Mouse (Mus musculus) hindbrain, embryonic 14.5 days (tissue): ENCODE measurements around the gene Gm21970. TPM values are rescaled to one million over a fixed set of nuclear protein-coding genes. Genes with fewer than 3 reads are reported as not detected.

ENCODE experiments used
- ATAC-seq: fragments of 200-750 bp; cut with Nextera tagmentation; 2 replicates; pipeline ENCODE4 v1.8.0; 2017; ENCODE audit warnings: moderate number of reproducible peaks, mild to moderate bottlenecking, moderate TSS enrichment, moderate library complexity; ENCODE audit not compliant: low FRiP score
- DNase-seq: peaks from one replicate; pipeline ENCODE4 v3.0.0-alpha.2; 2015; ENCODE audit warnings: low spot score
- H3K27ac ChIP-seq: fragments of 300-500 bp; sonication (generic); 2 replicates; pipeline ENCODE4 v1.5.1; 2014; ENCODE audit warnings: mild to moderate bottlenecking, moderate library complexity
- H3K27me3 ChIP-seq: fragments of 300-500 bp; sonication (generic); 2 replicates; pipeline ENCODE4 v1.6.1; 2014; ENCODE audit warnings: mild to moderate bottlenecking, low read length, mixed read lengths; ENCODE audit not compliant: control insufficient read depth, insufficient read depth
- H3K36me3 ChIP-seq: fragments of 300-500 bp; sonication (generic); replicated peaks from 2 replicates; pipeline ENCODE4 v1.6.1; 2014; ENCODE audit not compliant: control insufficient read depth, insufficient read depth
- H3K4me1 ChIP-seq: fragments of 300-500 bp; sonication (generic); replicated peaks from 2 replicates; pipeline ENCODE4 v1.6.1; 2014; ENCODE audit warnings: antibody characterized with exemption, low read length, mixed read lengths; ENCODE audit not compliant: control insufficient read depth, insufficient read depth
- H3K4me2 ChIP-seq: fragments of 300-500 bp; sonication (generic); replicated peaks from 2 replicates; pipeline ENCODE4 v1.6.1; 2014; ENCODE audit warnings: mild to moderate bottlenecking, moderate library complexity
- H3K4me3 ChIP-seq: fragments of 300-500 bp; sonication (generic); replicated peaks from 2 replicates; pipeline ENCODE4 v1.5.1; 2014; ENCODE audit warnings: mild to moderate bottlenecking, low read length
- H3K9ac ChIP-seq: fragments of 300-500 bp; sonication (generic); 2 replicates; pipeline ENCODE4 v1.6.1; 2014
- H3K9me3 ChIP-seq: fragments of 300-500 bp; sonication (generic); 2 replicates; pipeline ENCODE4 v1.6.1; 2016; ENCODE audit warnings: low read length; ENCODE audit not compliant: control insufficient read depth
- WGBS: fragments of 180-500 bp; shearing (Covaris S2); extraction: QIAGEN DNeasy Blood & Tissue Kit; methylation state at CpG from one replicate; pipeline ENCODE4 v1.1.7; 2014; 5-methylcytosine and 5-hydroxymethylcytosine counted together
- polyA plus RNA-seq: library from polyadenylated mRNA; unstranded; fragments of >200 nt; fragmentation: Nextera tagmentation; extraction: Ambion mirVana; gene quantifications from 2 replicates; pipeline ENCODE4 v1.2.1, GENCODE M21; 2014

The Gm21970 gene
- polyA plus RNA-seq, 1 experiment from 2014 or later = not detected

DNA sequence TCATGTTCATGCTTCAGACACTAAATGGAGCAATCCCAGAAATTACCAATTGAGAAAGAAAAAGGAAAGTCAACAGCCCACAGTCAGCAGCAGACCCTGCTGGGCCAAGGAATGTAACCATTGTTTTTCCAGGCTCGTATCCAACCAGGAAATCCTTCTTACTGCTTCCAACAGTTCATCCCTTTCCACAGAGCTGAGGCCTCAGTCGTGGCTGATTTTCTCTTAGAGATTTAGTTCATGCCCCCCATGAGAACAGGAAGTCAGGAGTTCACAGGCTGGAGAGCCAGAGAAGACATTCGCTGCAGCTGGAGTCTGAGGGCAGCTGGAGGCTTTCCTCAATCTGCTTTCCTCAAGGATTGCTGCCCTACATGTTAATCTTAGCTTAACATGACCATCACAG, 28.0 kb upstream of the Gm21970 start:
- no peak overlapping the region for H3K27ac ChIP-seq
- H3K4me3 ChIP-seq = no peak overlapping the region
- 43% methylated on average over 3 of the region's 3 CpGs for WGBS

DNA sequence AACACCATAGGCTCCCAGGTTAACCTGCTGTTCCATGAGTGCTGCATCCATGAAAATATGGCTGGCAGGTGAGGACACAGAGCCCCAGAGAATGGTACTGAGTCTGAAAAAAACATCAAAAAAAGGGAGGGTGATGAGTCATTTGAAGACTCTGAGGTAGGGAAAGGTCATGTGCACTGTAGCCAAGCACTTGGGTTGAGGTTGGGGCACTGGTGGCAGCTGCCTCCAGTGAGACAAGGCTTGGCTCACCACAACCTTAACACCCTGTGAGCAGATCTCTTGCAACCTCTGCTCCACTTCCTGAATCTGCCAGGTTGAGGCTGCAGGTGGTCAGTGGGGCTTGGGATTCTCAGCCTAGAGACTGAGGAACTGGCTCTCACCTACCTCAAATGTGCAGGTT, 25.0 kb upstream of the Gm21970 start:
- Histone ChIP-seq H3K4me2 (no peak overlapping the region), H3K4me3 (no peak overlapping the region), H3K27me3 (no peaks in the 10 kb centered on the region), H3K9me3 (no peaks in the 10 kb centered on the region), H3K36me3 (no peaks in the 10 kb centered on the region), H3K27ac (no peak overlapping the region), H3K4me1 (no peaks in the 10 kb centered on the region), H3K9ac (no peak overlapping the region)
- ATAC-seq = no peak
- no peak for DNase-seq

More for the DNA sequence above, 28.0 kb upstream of the Gm21970 start:
- ATAC-seq = no peak
- no peak overlapping the region for H3K9ac ChIP-seq
- DNase-seq = peak; percentile 47
- no peaks in the 10 kb centered on the region for H3K9me3 ChIP-seq
- no peaks in the 10 kb centered on the region for H3K27me3 ChIP-seq
- H3K36me3 ChIP-seq = no peaks in the 10 kb centered on the region
- no peaks in the 10 kb centered on the region for H3K4me1 ChIP-seq
- no peak overlapping the region for H3K4me2 ChIP-seq

DNA sequence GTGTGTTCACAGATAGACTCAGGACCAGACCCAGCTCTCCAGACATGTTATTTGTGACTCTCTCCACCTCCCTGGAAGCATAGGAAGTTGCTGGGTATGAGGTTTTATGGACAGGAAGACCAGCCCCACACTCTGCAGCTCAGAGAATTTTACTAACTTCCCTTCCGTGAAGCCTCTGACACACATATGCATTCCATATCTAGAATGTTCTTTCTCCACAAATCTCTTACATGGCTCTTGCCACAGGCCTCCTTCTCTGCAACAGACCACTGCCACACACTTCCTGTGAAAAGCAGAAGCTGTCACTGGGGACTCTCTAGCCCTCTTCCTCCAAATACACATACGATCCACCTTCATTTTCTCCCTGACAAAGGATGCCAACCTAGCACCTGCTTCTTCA, 24.5 kb upstream of the Gm21970 start:
- ATAC-seq (no peak), DNase-seq (no peak)
- no peak overlapping the region for H3K4me3 ChIP-seq
- H3K27me3 ChIP-seq = no peaks in the 10 kb centered on the region
- no peaks in the 10 kb centered on the region for H3K9me3 ChIP-seq
- no peaks in the 10 kb centered on the region for H3K4me1 ChIP-seq
- 88% methylated on average over 2 of the region's 2 CpGs for WGBS
- H3K4me2 ChIP-seq = no peak overlapping the region
- H3K27ac ChIP-seq = no peak overlapping the region
- no peaks in the 10 kb centered on the region for H3K36me3 ChIP-seq
- H3K9ac ChIP-seq = no peak overlapping the region

DNA sequence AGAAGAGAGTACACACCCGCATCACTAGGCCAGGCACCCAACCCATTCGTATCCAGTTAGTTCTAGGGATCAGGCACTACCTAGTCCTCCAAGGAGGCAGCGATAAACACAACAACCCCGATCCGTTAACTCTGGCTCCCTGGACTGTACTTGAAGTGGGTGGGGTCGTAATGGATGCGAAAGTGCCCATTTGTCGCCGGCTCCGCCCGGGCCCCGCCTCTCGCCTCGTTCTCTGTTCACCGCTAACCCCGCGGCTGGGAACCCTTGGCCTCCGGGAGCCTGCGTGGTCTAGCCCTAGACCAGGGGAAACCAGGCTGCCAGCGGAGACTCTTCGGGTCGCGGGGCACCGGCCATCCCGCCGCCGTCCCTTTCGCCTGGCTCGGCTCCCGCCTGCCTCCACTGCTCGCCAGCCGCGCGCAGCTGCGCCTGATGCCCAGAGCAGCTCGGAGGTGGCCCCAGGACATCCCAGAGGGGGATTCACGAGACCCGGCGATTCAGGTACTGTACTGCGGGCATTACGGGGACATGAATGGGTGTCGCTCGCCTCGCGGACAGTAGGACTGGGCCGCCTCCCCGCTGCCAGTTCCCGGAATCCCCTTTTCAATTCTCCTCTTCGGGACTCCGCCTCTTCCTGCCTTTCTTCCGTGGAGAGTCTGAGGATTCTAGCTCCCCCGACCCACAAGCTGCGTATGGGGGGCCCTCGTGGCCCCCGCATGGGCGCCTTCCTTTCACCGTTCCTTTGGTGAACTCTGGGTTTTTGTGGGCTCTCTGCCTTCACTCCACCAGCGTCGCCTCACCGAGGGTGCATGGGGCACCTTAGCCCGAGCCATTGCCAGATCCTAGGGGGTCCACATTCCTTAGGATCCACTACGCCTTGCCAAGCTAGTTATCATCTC, 18.7 kb upstream of the Gm21970 start, which contains the start of gene Ifnar2:
Gene Ifnar2, plus strand, starts transcription at position 207 of the 896 bp plus-strand sequence.
- peak within 1 kb of the TSS; percentile 94 for H3K9ac ChIP-seq
- H3K4me2 ChIP-seq = peak within 1 kb of the TSS; percentile 77
- peak within 1 kb of the TSS; percentile 92 for H3K4me3 ChIP-seq
- H3K27me3 ChIP-seq = no peaks in the 10 kb centered on the region
- H3K4me1 ChIP-seq = peaks cover 10% of the 10 kb centered on the region
- no peaks in the 10 kb centered on the region for H3K36me3 ChIP-seq
- peak; percentile 75 for DNase-seq
- ATAC-seq = peak; percentile 95
- no peaks in the 10 kb centered on the region for H3K9me3 ChIP-seq
- WGBS = under 1% methylated on average over 62 of the region's 62 CpGs
- H3K27ac ChIP-seq = peak within 1 kb of the TSS; percentile 95

DNA sequence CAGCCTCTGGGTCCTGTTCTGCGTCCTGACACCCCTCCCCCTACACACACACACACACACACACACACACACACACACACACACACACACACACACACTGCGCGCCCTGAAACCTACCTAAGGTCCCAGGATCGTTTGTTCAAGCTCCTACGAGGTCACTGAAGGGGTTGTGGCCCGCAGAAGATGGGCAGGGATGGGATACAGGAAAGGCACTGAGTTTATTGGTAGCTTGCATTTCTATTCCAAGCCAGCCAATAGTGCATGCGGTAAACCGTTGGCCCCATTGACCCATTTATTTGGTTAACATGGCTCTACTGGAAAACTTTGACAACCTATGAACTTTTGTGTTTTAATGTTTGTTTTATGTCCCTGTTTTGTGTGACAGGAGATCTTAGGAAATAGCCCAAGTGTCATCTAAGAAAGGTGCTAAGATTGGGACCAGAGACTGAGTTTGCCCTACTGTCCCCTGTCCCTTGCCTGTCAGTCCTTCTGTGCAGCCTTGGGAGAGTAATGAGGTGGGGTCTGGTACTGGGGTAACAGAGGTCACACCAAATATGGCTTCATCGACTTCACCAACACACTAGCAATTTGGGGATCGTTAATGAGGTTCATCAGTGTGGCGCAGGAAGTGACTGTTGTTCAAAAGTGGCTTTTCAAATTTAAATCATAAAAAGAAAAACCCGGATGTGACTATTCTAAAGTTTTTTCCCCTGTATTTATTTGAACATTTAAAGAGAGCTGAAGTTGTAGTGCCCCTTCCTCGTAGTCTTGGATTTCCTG, 17.9 kb upstream of the Gm21970 start:
- Histone ChIP-seq H3K4me2 (peak overlapping the region; percentile 77), H3K27ac (peak overlapping the region; percentile 95), H3K4me1 (peaks cover 10% of the 10 kb centered on the region), H3K36me3 (no peaks in the 10 kb centered on the region), H3K27me3 (no peaks in the 10 kb centered on the region), H3K9ac (peak overlapping the region; percentile 94), H3K9me3 (no peaks in the 10 kb centered on the region), H3K4me3 (peak overlapping the region; percentile 92)
- DNase-seq = no peak
- WGBS = 48% methylated on average over 13 of the region's 13 CpGs
- no peak for ATAC-seq

DNA sequence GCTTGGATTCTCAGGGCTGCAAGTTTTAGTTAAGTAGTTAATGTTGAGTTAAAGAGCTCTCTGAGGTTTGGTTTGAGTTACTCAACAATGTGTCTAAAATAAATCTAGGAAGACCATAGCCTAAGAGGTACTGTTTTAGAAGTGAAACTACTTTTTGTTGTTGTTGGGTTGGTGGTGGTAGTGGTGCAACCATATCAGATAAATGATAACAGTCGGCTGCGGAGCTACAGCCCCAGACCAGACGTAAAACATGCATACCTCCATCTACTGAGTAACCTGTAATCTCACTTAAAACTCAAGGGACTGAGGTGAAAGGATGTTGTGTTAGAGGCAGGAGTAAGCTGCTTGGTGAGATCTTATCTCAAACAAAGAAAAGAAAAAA, 17.3 kb upstream of the Gm21970 start:
- no peaks in the 10 kb centered on the region for H3K9me3 ChIP-seq
- 96% methylated on average over 3 of the region's 3 CpGs for WGBS
- peak overlapping the region; percentile 77 for H3K4me2 ChIP-seq

DNA sequence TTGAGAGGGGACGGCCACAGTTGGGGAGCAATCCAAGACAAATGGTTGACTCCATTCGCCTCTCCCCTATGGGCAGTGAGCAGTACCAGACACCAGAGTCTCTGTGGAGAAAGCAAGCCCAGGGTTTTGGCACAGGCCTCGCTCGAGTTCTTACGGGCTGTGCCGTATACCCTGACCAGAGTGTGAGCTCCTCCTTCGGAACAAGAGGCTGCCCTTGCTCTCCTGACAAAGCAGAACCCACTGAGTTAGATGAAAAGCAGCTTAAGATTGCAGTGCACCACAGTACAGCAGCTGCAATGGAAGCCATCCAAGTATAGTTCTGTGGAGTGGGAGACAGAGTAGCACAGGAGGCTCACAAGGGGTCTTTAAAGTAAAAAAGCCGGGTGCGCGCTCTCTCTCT, 14.8 kb upstream of the Gm21970 start:
- ATAC-seq (no peak), DNase-seq (no peak)
- Histone ChIP-seq H3K9ac (no peak overlapping the region), H3K4me1 (peaks cover 10% of the 10 kb centered on the region), H3K4me2 (no peak overlapping the region), H3K9me3 (no peaks in the 10 kb centered on the region), H3K4me3 (no peak overlapping the region), H3K27ac (peak overlapping the region; percentile 3; the same call in 1 of the 2 replicates), H3K36me3 (no peaks in the 10 kb centered on the region), H3K27me3 (no peaks in the 10 kb centered on the region)
- 91% methylated on average over 10 of the region's 10 CpGs for WGBS

More for the DNA sequence above, 17.3 kb upstream of the Gm21970 start:
- Histone ChIP-seq H3K36me3 (no peaks in the 10 kb centered on the region), H3K4me1 (peaks cover 10% of the 10 kb centered on the region), H3K4me3 (no peak overlapping the region), H3K9ac (no peak overlapping the region), H3K27ac (no peak overlapping the region), H3K27me3 (no peaks in the 10 kb centered on the region)
- ATAC-seq = no peak
- no peak for DNase-seq

DNA sequence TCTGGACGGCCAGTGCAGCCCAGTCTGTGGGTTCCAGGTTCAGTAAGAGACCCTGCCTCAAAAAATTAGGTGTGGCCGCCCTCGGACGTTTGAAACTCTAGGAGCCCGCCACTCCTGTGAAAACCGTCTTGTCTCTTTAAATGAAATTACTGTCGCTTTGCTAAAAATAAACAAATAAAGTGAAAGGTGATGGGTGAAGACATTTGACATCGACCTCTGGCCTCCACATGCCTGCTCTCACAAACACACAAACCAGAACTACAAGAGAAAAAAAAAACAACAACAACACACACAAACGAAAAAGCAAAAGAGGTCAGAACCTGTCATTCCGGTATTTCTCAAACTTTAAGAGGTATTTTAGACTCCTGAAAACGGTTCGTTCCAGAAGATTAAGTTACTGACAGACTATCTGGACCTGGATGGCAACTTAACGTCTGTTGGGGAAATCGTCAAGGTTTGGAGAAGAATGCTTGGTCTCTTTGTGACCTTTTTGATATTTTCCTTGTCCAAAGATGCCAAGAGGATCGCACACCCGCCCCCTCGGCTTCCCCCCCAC, 13.0 kb upstream of the Gm21970 start:
- 66% methylated on average over 17 of the region's 17 CpGs for WGBS
- Histone ChIP-seq H3K27ac (0 out of 2 replicates have a peak overlapping the region, but pooled peaks have one; percentile 48), H3K4me2 (no peak overlapping the region), H3K9me3 (no peaks in the 10 kb centered on the region), H3K36me3 (peaks cover 1% of the 10 kb centered on the region; the same call in 1 of the 2 replicates), H3K27me3 (no peaks in the 10 kb centered on the region), H3K9ac (no peak overlapping the region), H3K4me3 (no peak overlapping the region), H3K4me1 (peaks cover 8% of the 10 kb centered on the region)
- ATAC-seq = no peak
- DNase-seq = no peak

DNA sequence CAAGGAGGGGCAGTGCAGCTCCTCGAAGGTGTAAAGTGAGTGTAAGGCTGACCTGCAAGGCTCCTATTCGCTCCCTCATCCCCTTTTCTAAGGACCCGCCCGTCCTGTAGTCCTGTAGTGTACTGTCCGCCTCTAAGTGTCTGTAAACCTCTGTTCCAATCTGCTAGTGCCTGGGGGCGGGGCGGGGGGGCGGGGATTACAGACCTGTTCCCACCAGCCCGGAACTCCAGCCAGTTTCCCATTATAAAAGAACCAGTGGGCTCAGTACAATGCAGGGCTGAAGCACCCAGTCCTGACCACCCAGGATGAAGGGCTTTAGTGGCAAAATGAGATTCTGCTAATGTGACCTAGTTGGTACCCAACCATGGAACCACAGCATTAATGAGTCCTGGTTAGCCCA, 12.5 kb upstream of the Gm21970 start:
- H3K36me3 ChIP-seq = peaks cover 6% of the 10 kb centered on the region
- H3K4me1 ChIP-seq = peaks cover 4% of the 10 kb centered on the region
- H3K9me3 ChIP-seq = no peaks in the 10 kb centered on the region
- H3K4me3 ChIP-seq = no peak overlapping the region
- H3K4me2 ChIP-seq = no peak overlapping the region
- 0 out of 2 replicates have a peak overlapping the region, but pooled peaks have one; percentile 48 for H3K27ac ChIP-seq
- ATAC-seq = peak; percentile 55; the same call in 1 of the 2 replicates
- no peak overlapping the region for H3K9ac ChIP-seq
- DNase-seq = no peak
- 33% methylated on average over 9 of the region's 9 CpGs for WGBS
- no peaks in the 10 kb centered on the region for H3K27me3 ChIP-seq
